Mouse (Mus musculus) cerebellum, postnatal 10 days (tissue): Measurements from ENCODE around the gene Eif3d.

ENCODE experiments used
- DNase-seq, 2 experiments: peaks; one replicate each; pipeline ENCODE4 v3.0.0; 2021; ENCODE audit warnings: mixed read lengths in 2 of 2

Gene Eif3d

DNA sequence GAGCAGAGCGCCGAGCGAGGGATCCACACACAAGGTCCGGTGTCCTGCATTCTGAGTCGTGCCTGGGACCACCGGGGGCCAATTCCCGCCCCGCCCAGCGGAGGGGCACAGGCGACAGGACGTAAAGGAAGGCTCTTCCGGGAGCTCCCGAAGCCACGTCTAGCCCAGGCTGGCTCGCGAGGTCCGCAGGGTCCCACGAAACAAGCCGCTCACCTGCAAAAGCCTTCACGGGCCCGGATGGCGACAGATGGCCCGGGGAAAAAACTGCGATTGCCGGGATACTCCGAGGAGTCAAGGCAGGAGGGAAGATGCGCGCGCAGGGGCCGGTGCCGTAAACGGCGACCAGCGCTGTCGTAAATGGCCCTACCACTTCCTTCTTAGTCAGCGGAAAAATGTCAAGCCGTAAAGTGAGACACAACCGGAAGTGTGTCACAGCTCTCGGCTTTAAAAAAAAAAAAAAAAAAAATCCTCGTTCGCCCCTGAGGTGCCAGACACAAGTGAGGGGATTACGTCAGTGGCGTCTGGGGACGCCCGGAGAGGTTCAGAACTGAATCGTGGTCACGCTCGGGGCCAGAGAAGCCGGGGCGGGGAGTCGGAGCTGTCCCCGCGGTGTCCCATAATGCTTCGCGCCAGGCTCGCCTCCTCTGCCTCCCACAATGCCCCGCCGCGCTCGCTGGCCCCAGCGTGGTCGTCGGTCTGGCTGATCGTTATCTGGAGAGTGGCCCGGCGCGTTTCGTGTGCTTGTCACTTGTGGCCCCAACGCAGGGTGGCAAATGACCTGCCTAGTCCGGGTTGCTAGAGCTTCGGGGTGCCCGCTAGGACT is at the start of gene Eif3d:
TSS of gene Eif3d (minus strand) at position 344 of the 823 bp plus-strand sequence.
- DNase-seq, result peak; percentile 99

DNA sequence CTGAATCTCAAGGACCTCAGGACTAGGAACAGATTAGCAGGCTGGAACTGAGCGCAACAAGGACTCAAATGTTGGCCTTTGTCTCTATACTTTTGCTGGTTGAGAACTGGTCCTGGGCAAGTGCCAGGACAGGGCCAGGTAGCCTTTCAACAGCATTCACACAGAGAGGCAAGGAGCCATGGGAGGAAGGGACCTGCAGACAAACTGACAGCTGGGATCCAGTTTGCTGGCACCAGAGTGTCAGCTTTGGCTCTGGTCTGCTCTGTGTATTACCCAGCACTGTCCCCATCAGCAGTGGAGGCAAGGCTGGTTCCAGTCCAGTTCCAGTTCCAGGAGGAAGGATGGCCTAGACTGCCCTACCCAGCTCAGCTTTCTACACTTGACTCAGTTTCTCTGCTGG is 43.4 kb upstream of the Eif3d start:
- peak; percentile 63 to 71 for DNase-seq

DNA sequence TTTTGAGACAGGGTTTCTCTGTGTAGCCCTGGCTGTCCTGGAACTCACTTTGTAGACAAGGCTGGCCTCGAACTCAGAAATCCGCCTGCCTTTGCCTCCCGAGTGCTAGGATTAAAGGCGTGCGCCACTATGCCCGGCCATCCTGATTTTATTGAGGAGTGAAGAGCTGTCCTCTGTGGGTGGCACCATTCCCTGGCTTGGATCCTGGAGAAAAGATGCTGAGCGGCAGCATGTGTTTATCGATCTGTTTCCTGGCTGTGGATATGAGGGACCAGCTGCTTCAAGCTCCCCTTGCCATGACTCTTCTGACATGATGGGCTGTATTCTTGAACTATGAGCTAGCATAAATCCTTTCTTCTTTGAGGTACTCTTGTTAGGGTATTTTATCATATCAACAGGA is 37.6 kb upstream of the Eif3d start:
- DNase-seq, result peak; percentile 60 to 68

DNA sequence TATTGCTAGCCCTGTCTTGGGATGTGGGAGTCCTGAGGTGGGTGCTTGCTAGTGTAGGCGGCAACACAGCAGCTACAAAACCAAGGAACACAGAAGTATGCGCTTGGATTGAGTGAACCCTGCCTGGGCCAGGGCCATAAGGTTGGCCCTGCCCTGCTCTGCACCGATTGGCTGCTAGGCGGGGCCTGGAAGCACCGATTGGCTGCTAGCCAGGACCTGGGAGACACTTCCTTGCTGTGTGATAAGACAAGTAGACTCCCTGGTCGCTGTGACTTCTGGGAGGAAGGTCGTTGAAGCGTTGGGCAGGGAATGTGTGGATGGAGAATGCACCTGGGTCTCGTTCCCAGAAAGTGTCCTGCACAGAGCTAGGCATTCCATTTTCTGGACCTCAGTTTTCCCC is 33.3 kb upstream of the Eif3d start:
- DNase-seq, result peak; percentile 73 to 78

DNA sequence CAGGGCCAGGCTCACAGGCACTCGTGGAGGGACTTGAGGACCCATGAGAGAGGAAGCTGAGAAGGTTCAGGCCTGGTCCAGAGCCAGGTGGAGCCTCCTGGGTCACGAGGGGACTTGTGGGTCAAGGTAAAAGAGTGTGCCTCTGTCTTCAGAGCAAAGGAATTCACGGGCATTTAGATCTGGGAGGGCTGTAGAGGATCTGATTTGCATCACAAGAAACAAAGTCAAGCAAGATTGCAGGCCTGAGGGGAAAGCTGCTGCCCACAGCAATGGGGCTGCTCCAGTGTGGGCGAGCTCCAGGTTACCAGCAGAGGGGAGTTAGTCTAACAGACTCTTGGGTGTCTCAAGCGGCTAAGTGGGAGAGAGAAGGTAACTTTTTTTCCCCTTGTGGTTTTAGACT is 30.8 kb upstream of the Eif3d start:
- no peak for DNase-seq

DNA sequence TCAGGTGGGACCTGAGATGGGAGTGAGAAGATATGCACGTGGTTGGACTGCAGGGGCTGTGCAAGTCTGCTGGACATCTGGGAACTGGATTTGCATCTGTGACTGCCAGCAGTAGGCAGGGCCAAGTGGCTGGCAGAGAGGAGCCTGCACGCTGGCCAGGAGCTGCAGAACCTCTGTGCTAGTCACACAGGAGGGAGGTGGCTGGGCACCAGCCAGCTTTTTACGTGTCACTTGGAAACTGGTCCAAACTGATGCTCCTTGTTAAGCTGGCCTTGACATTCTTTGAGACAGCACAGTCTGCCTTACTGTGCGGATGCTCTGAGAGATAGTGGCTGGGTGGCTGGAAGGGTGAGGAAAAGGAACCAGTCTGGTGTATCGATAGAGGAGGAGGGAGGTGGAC is 17.9 kb upstream of the Eif3d start:
- DNase-seq, result peak; percentile 77 to 84

DNA sequence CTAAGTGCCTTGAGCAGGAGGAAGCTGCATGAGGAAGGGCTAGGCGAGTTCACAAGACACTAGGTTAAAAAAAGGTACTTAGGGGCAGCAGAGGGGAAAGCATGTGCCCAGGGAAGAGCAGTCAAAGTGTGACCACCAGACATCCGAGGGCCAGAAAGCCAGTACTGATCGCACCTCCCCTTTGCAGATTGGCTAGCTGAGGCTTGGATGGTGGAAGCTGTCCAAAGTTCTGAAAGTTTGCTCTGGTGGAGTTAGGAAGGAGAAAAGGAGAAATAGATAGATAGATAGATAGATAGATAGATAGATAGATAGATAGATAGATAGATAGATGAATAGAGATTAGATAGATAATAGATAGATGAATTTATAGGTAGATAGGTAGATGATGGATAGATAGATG is 12.8 kb upstream of the Eif3d start:
- DNase-seq, result no peak

DNA sequence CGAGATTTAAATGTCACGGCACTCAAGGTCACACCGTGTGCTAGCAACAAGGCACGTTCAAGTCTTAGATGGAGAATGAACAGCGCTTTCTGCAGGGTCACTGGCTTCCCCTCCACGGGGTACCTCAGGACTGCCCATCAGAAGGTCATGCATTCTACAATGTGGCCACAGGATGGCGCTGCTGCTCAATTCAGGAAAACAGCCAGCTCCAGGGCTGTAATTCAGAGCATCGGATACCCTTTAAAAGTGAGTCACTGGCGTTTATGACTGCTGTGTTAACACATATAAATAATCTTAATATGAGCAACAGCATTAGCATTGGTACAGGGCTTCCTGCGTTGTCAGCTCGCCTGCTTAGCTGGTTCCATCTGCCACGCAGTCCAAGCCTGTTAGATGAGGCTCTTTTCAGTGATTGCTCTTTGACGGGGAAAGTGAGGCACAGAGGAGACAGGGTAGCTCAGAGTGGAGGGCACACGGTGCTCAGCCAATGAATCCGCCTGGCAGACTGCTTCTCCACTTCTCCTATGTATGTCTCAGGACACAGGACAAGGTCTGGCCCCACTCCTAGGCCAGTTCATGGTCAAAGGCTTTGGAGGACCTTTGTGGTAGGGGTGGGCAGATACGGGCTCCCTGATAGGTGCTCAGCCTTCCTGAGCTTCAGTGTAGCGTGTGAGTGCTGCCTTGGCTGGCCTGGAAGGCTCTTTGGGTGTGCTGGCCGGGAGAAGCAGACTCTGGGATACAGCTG is 11.8 kb upstream of the Eif3d start:
- peak; percentile 93 to 95 for DNase-seq

DNA sequence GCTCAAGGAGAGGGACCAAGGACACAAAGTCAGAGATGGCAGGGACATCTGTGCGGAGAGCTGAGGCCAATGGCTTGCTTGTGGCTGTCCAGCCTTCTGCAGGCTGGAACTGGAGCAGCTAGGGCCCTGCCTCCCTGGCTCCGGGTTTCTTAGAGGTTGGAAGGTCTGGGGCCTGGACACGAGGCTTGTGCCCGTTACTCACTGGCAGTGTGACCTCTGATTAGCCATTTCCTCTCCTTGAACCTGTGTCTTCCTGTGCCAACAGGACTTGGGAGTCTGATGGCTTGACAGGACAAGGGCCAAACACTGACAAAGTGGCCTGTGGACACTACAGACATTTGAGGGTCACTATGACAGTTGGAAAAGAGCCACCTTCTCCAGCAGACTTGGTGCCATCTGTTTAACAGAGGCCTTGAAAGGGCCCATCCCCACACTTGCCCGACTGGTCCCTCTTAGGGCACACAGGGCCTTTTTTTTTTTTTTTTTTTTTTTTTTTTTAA is 10.6 kb upstream of the Eif3d start:
- peak; percentile 41 to 48 for DNase-seq

DNA sequence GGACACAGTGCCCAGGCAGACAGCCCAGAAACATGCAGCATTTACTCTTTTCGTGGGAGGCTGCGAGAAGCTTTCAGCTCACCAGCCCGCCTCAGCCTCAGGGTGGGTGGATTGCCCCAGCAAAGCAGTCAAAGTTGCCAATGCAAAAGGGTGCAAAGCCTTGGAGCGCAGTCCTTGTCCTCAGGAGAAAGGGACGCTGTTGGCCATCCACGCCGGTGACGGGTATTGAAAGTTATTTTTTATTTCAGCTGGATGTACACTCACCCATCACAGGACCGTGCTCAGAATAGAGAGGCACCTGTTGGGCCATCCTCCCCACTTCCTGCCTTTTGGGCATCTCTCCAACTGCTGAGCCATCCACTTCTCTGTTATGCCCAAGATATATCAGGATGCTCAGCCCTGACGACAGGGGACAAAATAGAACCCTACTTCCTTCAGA is 8.8 kb upstream of the Eif3d start:
- DNase-seq, result no peak

DNA sequence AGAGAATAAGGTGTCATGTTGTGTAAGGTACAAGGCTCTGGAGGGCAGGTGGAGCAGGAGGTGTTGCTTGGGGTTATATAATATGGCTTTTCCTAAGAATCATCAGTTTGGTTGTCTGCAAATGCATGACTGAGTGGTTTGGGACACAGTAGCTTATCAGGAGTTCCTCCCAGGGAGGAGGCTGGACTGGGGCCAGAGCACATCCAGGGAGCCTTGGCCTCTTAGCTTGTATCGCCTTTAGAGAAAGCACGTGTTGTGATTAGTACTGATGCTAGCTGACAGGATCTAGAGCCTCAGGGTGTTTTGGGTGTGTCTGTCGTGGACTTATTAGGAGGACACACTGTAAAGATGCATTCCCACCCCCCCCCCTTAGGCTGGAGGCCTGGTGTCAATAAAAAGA is 7.0 kb upstream of the Eif3d start:
- no peak for DNase-seq

DNA sequence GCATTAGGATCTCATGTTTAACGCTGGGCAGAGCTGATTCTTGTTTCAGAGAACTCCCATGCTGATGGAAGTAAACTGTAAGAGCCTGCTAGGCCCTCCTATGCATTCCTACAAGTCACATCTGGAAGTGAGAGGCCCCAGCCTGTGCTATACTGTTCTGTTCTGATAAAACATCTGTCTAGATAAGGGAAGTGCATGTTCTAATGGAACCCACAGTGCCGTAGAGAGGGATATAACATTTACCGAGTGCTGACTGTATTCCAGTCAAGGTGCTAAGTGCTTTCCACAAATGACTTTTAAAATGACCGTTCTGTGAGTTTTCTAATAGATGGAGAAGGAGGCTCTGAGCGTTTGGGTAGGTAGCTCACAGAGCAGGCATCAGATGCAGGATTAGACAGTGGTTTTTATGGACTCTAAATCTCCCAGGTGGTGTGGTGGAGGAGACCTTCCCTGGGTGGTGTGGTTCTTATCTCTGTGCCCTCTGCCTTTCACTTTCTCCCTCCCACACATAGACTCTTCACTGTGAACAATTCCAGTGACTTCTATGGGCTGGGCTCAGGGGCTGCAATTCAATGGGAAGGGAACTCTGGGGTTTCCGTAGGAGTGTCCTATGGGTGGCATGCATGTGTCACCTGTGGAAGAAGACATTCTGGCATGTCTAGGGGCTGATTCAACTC is 3.7 kb upstream of the Eif3d start:
- no peak for DNase-seq

DNA sequence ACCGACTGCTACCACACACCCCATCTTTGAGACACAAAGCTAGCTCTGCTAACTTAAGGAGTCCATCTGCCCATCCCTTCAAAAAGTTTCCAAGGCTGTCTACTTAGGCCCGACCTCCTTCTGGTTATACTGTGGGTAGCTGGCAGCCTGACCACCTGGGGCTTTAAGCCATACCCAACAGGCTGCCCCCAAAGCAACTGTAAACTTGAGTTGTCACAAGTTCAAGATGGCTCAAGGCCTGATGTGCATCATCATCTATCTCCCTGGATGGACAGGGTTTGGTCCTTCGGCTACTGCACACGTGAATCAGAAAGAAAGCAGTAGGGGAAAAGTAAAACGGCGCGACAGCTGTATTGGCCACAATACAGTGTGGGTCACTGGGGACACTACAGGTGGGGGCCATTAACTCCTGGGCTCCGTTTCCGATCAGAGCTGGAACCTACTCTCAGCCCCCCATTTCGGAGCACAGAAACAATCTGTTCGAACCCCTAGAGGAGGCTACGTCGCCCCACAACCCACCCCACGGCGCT is 608 bp downstream of the Eif3d start:
- no peak for DNase-seq

DNA sequence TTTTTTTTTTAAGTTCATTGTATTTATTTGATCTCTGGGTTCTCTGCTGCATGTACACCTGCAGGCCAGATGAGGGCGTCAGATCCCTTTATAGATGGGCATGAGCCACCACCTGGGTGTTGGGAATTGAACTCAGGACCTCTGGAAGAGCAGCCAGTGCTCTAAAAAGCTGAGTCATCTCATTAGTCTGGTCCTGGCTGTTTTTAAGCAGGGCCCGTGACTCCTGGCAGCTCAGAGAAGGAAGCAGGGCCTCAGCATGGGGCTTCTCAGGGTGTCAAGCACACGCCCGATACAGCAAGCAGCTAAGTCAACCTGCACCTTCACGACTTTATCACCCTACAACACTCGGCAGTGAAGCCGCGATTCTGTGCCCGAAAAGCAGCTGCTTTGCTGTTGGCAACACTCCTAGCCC is 5.5 kb downstream of the Eif3d start:
- no peak for DNase-seq

DNA sequence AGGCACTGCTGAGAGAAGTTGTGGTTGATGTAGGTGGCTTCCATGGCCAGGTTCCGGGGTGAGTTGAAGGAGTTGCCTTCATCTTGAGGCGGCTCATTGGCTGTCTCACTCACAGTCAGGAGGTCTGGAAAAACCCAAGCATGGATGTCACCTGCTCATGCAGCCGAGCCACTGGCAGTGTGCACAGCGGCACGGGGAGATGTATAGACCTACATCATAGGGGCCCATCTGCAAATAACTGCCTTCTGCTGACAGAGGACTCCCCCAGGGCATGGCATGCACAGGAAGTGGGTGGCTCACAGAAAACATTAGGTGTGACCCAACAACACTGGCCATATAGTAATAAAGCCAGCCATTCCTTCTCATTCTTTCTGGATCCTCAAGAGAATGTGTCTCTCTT is 8.2 kb downstream of the Eif3d start:
- no peak for DNase-seq

DNA sequence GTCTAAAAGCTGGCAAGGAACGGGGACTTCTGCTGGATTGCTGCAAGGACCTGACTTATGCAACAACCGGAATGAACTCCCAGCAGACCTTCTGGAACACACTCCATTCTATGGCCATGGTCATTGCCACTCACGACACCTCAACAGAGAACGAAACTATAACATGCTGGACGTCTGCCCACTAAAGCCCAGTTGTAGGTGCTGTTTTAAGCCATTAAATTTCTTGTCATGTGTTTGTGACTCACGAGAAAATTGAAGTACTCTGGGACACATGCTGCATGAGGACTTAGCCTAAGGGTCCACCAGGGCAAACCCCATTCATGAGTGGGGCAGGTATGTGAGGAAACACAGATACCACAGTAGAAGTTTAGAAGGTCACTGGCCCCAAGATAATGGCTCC is 9.9 kb downstream of the Eif3d start:
- no peak for DNase-seq

DNA sequence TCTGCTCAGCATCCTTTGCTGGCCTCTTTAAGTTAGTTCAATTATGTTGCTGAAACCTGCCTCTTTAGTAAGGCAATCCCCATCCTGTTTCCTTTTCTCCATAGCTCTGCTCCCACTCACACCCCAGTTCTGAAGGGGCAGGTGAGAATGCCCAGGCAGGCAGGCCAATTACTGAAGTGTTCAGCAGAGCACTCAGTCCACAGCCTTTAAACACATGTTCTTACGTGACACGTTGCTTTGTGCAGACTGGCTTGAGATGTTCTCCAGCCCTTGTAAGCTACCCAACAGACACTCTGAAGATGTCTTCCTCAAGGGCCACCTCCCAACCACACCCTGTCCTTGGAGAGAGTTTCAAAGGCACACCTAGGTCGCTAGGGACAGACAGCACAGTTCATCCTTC is 12.5 kb downstream of the Eif3d start:
- no peak for DNase-seq

DNA sequence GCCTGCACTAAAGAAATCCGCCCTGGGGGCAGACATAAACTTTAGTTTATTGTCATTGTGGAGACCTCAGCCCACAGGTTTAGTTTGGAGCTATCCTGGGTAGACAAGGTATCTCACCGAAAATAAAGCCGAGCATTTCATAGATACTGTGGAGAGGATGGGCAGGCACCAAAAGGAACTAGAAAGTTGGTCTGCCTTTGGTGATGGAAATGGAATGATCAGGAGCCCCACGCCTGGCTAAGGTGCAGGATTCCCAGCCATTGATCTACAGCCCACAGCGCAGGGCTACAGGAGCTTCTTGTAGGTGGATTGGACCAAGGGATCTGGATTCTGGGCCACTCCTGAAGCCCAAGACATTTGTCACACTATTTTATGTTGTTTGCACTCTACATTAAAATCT is 13.0 kb downstream of the Eif3d start:
- no peak for DNase-seq

DNA sequence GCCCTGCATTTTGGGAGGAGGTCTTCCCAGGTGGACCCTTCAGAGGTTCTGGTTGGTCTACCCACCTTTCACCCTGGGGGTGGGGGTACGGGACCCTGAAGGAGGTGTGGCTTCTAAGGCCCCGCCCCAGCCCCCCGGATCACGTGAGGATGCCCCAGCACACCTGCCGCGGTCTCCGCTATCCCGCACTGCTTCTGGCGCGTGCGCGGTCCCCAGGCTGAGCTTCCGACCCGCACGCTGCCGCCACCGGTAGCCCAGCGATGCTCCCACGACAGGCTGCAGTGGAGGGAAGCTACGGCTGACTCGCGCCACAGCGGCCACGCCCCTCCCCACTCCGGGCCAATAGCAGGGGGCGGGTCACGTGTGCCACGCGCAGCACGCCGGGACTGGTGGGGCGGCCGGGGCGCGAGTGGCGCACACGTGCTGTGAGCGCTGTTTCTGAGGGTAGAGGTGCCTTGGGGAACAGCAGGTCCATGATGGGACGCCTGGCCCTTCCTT is 14.2 kb downstream of the Eif3d start, which contains the start of gene Foxred2:
TSS of gene Foxred2 (minus strand) at position 319 of the 498 bp plus-strand sequence.
- peak; percentile 93 to 95 for DNase-seq

DNA sequence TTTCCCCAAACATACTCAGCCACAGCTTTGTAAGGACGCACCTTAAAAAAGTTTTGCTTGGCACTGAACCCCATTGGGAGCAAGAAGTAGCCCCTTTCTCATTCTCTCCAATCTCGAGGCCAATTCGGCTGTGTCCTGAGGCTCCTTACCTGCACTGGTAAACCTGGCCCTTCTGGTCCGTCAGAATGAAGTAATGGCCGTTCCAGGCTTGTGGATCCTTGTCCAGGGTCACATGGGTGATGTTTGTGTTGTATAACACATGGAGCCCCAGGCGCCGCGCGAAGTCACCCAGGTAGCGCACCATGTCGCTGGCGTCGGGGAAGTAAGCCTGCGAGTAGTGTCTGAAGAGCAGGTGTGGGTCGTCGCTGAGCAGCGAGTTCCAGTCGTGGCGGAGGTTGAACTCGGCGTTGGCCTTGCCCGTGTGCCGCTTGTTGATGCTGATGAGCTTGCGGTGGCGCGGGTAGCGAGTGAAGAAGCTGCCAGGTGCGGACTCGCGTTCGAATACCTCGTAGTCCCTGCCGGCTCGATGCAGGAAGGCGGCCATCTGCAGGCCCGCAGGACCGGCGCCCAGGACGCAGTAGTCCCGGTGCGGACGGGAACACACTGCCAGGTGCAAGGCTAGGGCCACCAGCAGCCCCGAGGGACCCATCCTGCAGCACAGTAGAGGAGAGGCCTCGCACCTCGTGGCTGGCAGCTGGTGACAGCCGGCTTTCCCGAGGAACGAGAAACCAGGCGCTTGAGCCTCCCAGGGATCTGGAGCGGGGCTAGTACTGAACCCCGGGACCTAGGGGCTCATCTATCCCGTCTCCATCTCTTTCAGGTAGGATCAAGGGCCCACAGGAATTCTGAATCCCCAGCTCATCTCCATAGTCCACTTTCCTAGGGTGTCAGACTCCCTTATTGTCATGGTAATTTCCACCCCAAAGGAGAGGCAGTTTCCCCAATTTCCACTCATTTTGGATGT is 14.9 kb downstream of the Eif3d start:
- peak; percentile 65 to 69 for DNase-seq

DNA sequence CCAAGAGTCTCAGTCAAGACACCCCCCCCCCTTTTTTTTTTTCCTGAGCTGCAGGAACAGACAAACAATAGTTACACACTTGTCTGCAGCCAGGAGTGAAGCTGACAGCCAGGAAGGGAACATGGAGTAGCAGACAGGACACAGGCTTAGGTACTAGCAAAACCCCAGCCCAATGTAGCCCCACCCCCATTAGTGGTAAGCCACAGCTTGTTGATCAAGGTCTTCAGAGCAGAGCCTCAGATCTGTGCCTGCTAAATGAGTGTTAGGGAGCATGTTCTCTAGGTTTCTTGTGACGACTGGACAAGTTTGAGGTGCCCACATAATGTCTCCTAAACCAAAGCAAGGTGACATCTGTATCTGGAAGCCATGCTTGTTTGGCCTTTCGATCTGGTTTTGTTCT is 16.3 kb downstream of the Eif3d start:
- DNase-seq, result no peak

DNA sequence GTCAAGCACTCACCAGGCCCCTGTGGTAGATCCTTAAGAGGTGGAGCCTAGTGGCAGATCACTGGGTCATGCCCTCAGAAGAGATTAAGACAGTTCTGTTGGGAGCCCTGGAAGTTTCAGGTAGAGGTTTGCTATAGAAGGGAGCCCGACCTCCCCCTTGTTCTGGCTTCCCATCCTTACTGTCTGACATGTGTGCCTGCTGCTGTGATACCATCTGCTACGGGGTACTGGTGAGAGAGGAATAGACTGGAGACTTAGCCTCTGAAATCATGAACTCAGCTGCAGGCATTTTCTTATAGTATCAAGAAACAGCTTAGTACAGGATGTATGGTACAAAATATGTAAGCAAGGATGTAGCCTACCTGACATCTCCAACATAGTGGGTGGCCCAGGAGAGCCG is 17.7 kb downstream of the Eif3d start:
- peak; percentile 65 to 78 for DNase-seq
